Mouse (Mus musculus) lung, postnatal 25 days (tissue): ENCODE data around the gene Klhl21.

Source experiments
- DNase-seq: peaks from one replicate; pipeline ENCODE4 v3.0.0; 2022; ENCODE audit warnings: low spot score

Klhl21 gene

GRCm38 (mm10) chr4:152008622-152009075, at the start of gene Klhl21:
TSS of gene Klhl21 (plus strand) at chr4:152008803.
- peak; percentile 96 for DNase-seq

- no peak for DNase-seq
Observed at GRCm38 (mm10) chr4:151959849-151960512, 48.6 kb upstream of the Klhl21 start.

- DNase-seq: peak; percentile 21
Observed at GRCm38 (mm10) chr4:151960513-151960854, 48.1 kb upstream of the Klhl21 start.

- peak; percentile 30 for DNase-seq
Observed at GRCm38 (mm10) chr4:151962817-151963216, 45.8 kb upstream of the Klhl21 start.

GRCm38 (mm10) chr4:151968204-151968921, 40.2 kb upstream of the Klhl21 start:
- no peak for DNase-seq

GRCm38 (mm10) chr4:151972221-151972967, 36.2 kb upstream of the Klhl21 start:
- no peak for DNase-seq

- no peak for DNase-seq
Observed at GRCm38 (mm10) chr4:151975441-151975840, 33.2 kb upstream of the Klhl21 start.

- DNase-seq: peak; percentile 83
Observed at GRCm38 (mm10) chr4:151977748-151978147, 30.9 kb upstream of the Klhl21 start.

- DNase-seq: no peak
Observed at GRCm38 (mm10) chr4:151980699-151981098, 27.9 kb upstream of the Klhl21 start.

- DNase-seq: peak; percentile 81
Observed at GRCm38 (mm10) chr4:151981363-151981762, 27.2 kb upstream of the Klhl21 start.

GRCm38 (mm10) chr4:151983043-151983442, 25.6 kb upstream of the Klhl21 start:
- DNase-seq: no peak

- no peak for DNase-seq
Observed at GRCm38 (mm10) chr4:151983560-151983959, 25.0 kb upstream of the Klhl21 start.

GRCm38 (mm10) chr4:151985886-151986285, 22.7 kb upstream of the Klhl21 start:
- peak; percentile 28 for DNase-seq

- DNase-seq: no peak
Observed at GRCm38 (mm10) chr4:151986650-151987049, 22.0 kb upstream of the Klhl21 start.

- no peak for DNase-seq
Observed at GRCm38 (mm10) chr4:151988014-151988341, 20.6 kb upstream of the Klhl21 start.

GRCm38 (mm10) chr4:151988342-151989109, 20.1 kb upstream of the Klhl21 start, which contains the start of gene Thap3:
TSS of gene Thap3 (minus strand) at chr4:151988997.
- DNase-seq: peak; percentile 86

GRCm38 (mm10) chr4:151989110-151989488, 19.5 kb upstream of the Klhl21 start:
- DNase-seq: no peak

GRCm38 (mm10) chr4:151992091-151992490, 16.5 kb upstream of the Klhl21 start:
- no peak for DNase-seq

- DNase-seq: no peak
Observed at GRCm38 (mm10) chr4:151993035-151993434, 15.6 kb upstream of the Klhl21 start.

- no peak for DNase-seq
Observed at GRCm38 (mm10) chr4:151994228-151995171, 14.1 kb upstream of the Klhl21 start.
